Comparison of ENCODE assay signal across 8 mouse cellular contexts in the genomic region with DNA sequence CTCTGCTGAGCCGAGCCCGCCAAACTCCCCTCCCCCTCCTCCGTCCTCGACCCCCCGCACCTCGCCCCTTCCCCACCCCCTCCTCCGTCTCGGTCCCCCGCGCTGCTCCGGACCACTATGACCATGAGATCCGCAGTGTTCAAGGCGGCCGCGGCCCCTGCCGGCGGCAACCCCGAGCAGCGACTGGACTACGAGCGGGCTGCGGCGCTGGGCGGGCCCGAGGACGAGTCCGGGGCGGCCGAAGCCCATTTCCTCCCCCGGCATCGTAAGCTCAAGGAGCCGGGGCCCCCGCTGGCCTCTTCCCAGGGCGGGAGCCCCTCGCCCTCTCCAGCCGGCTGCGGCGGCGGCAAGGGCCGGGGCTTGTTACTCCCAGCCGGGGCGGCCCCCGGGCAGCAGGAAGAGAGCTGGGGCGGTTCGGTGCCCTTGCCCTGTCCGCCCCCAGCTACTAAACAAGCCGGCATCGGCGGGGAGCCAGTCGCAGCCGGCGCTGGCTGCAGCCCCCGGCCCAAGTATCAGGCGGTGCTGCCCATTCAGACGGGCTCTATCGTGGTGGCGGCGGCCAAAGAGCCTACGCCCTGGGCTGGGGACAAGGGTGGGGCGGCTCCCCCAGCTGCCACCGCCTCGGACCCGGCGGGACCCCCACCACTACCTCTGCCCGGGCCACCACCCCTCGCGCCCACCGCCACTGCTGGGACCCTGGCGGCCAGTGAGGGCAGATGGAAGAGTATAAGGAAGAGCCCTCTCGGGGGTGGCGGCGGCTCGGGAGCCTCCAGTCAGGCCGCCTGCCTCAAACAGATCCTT. TPM values are rescaled to one million over a fixed set of nuclear protein-coding genes. Genes with fewer than 3 reads are reported as not detected.
A peak's percentile ranks its signal among the peaks of the same experiment; 100 is the strongest.
DNase-seq lines count a peak whose midpoint lies in the region; ATAC-seq and TF ChIP-seq lines count a peak whose summit lies in the region.

No protein-coding gene starts in this region.

- no peaks in the 10 kb centered on the region for H3K27me3 ChIP-seq in liver, embryonic 14.5 days (ENCODE audit: control insufficient read depth, insufficient read depth, low read length)
- H3K27me3 ChIP-seq in neural tube, embryonic 13.5 days, result no peaks in the 10 kb centered on the region

- H3K36me3 ChIP-seq in liver, embryonic 14.5 days (replicated peaks; ENCODE audit: control insufficient read depth, insufficient read depth, low read depth), result peaks cover 23% of the 10 kb centered on the region
- peaks cover 24% of the 10 kb centered on the region for H3K36me3 ChIP-seq in neural tube, embryonic 13.5 days

- peak; percentile 64 for ATAC-seq in liver, embryonic 14.5 days (ENCODE audit: insufficient read depth)
- ATAC-seq in neural tube, embryonic 13.5 days (ENCODE audit: low read depth), result peak; percentile 36

- TF ChIP-seq POLR2A in lung, adult 2 months (IDR thresholded peaks at IDR 0.05; ENCODE audit: borderline replicate concordance, extremely low read depth, low read depth, low read length), result no peak

- H3K27ac ChIP-seq in liver, embryonic 14.5 days, result peak overlapping the region; percentile 79
- peak overlapping the region; percentile 100 for H3K27ac ChIP-seq in neural tube, embryonic 13.5 days (replicated peaks)

- TF ChIP-seq EP300 in liver, embryonic 14.5 days (IDR thresholded peaks at IDR 0.05; ENCODE audit: low read depth), result no peak

- peak; percentile 62 for DNase-seq in lung, adult 2 months
- no peak for DNase-seq in lung, postnatal 25 days (ENCODE audit: low spot score)
- DNase-seq in cerebellum, adult 11-12 months, result peak; percentile 78
- DNase-seq in gastrocnemius, adult 18-20 months (ENCODE audit: low spot score), result peak; percentile 50
- peak; percentile 64 for DNase-seq in induced T-regulatory cell, adult 2 months (ENCODE audit: low read depth)
- no peak for DNase-seq in liver, embryonic 14.5 days (ENCODE audit: low read depth in 3 of 3, low spot score in 3 of 3)
- peak; percentile 77 for DNase-seq in thymus, postnatal 4 days

- H3K4me3 ChIP-seq in lung, adult 2 months (replicated peaks; ENCODE audit: extremely low read depth, low read depth, low read length), result peak overlapping the region; percentile 98
- H3K4me3 ChIP-seq in liver, embryonic 14.5 days (ENCODE audit: insufficient read depth in 1 of 2, low read depth in 2 of 2, low read length in 2 of 2), result peak overlapping the region; percentile 85 to 99
- H3K4me3 ChIP-seq in neural tube, embryonic 13.5 days, result peak overlapping the region; percentile 100

- no peak for TF ChIP-seq CTCF in lung, adult 2 months (IDR thresholded peaks at IDR 0.05; ENCODE audit: insufficient read depth, low read length)
- peak; percentile 40; the same call in 1 of the 2 replicates for TF ChIP-seq CTCF in liver, embryonic 14.5 days (IDR thresholded peaks at IDR 0.05; ENCODE audit: low read depth)

- peaks cover 17% of the 10 kb centered on the region for H3K4me1 ChIP-seq in lung, adult 2 months (ENCODE audit: control insufficient read depth, insufficient read depth, low read length)
- peaks cover 15 to 21% of the 10 kb centered on the region in 2 experiments for H3K4me1 ChIP-seq in liver, embryonic 14.5 days (replicated peaks; ENCODE audit: control insufficient read depth in 2 of 2, insufficient read depth in 2 of 2, low read length in 1 of 2)
- peaks cover 48% of the 10 kb centered on the region for H3K4me1 ChIP-seq in neural tube, embryonic 13.5 days (replicated peaks)

- no peaks in the 10 kb centered on the region for H3K9me3 ChIP-seq in liver, embryonic 14.5 days (ENCODE audit: control insufficient read depth, low read length)
- H3K9me3 ChIP-seq in neural tube, embryonic 13.5 days, result no peaks in the 10 kb centered on the region

- H3K9ac ChIP-seq in liver, embryonic 14.5 days (replicated peaks), result peak overlapping the region; percentile 98
- peak overlapping the region; percentile 100 for H3K9ac ChIP-seq in neural tube, embryonic 13.5 days

- peak overlapping the region; percentile 95 for H3K4me2 ChIP-seq in liver, embryonic 14.5 days (ENCODE audit: low read depth)
- H3K4me2 ChIP-seq in neural tube, embryonic 13.5 days, result peak overlapping the region; percentile 100

- WGBS in lung, adult 2 months, result under 1% methylated on average over 68 of the region's 74 CpGs
- under 1% methylated on average over 68 of the region's 74 CpGs for WGBS in liver, embryonic 14.5 days (ENCODE audit: insufficient replicate concordance)
- under 1% methylated on average over 71 of the region's 74 CpGs for WGBS in neural tube, embryonic 13.5 days

RNA-seq across cellular contexts. Expression of a gene that starts 0.6 kb away (rescaled TPM):
- 39.0 and 54.3 TPM in 2 replicates for polyA plus RNA-seq in lung, adult 2 months (2012; rRNA removed)
- total RNA-seq in gastrocnemius, adult 18-20 months (2021), result 10 to 100 TPM; 50.5 to 56.4 TPM
- 11.5 and 15.8 TPM in 2 replicates for polyA plus RNA-seq in liver, embryonic 14.5 days (2012; rRNA removed)
- 4.5 and 4.9 TPM in 2 replicates for polyA plus RNA-seq in liver, embryonic 14.5 days (2014; fragmentation: Nextera tagmentation; extraction: Ambion mirVana)
- 31.5 and 33.2 TPM in 2 replicates for polyA plus RNA-seq in neural tube, embryonic 13.5 days (2015; fragmentation: Nextera tagmentation; extraction: Ambion mirVana)

RNA-seq across cellular contexts. Expression of a gene that starts 8.8 kb away (rescaled TPM):
- polyA plus RNA-seq in lung, adult 2 months (2012; rRNA removed), result 33.6 and 37.9 TPM in 2 replicates
- total RNA-seq in gastrocnemius, adult 18-20 months (2021), result 10 to 100 TPM; 14.0 to 15.6 TPM
- 12.2 and 12.7 TPM in 2 replicates for polyA plus RNA-seq in liver, embryonic 14.5 days (2012; rRNA removed)
- polyA plus RNA-seq in liver, embryonic 14.5 days (2014; fragmentation: Nextera tagmentation; extraction: Ambion mirVana), result 11.5 and 13.0 TPM in 2 replicates
- 55.1 and 57.7 TPM in 2 replicates for polyA plus RNA-seq in neural tube, embryonic 13.5 days (2015; fragmentation: Nextera tagmentation; extraction: Ambion mirVana)

RNA-seq across cellular contexts. Expression of a gene that starts 20.8 kb away (rescaled TPM):
- 213 and 329 TPM in 2 replicates for polyA plus RNA-seq in lung, adult 2 months (2012; rRNA removed)
- total RNA-seq in gastrocnemius, adult 18-20 months (2021), result 100 to 1,000 TPM in 1 of 2 experiments, 10 to 100 TPM in 1; 74.0 to 126 TPM
- polyA plus RNA-seq in liver, embryonic 14.5 days (2012; rRNA removed), result 0.54 and 0.65 TPM in 2 replicates
- polyA plus RNA-seq in liver, embryonic 14.5 days (2014; fragmentation: Nextera tagmentation; extraction: Ambion mirVana), result 0.56 and 0.58 TPM in 2 replicates
- 3.4 and 3.6 TPM in 2 replicates for polyA plus RNA-seq in neural tube, embryonic 13.5 days (2015; fragmentation: Nextera tagmentation; extraction: Ambion mirVana)

RNA-seq across cellular contexts. Expression of a gene that starts 40.7 kb away (rescaled TPM):
- 3.4 and 18.4 TPM in 2 replicates for polyA plus RNA-seq in lung, adult 2 months (2012; rRNA removed)
- total RNA-seq in gastrocnemius, adult 18-20 months (2021), result under 1 TPM; 0.09 to 0.14 TPM
- 0.52 and 0.55 TPM in 2 replicates for polyA plus RNA-seq in liver, embryonic 14.5 days (2012; rRNA removed)
- polyA plus RNA-seq in liver, embryonic 14.5 days (2014; fragmentation: Nextera tagmentation; extraction: Ambion mirVana), result 0.05 and 0.06 TPM in 2 replicates
- polyA plus RNA-seq in neural tube, embryonic 13.5 days (2015; fragmentation: Nextera tagmentation; extraction: Ambion mirVana), result 5.6 and 6.7 TPM in 2 replicates

RNA-seq across cellular contexts. Expression of a gene that starts 55.5 kb away (rescaled TPM):
- polyA plus RNA-seq in lung, adult 2 months (2012; rRNA removed), result 142 and 159 TPM in 2 replicates
- 10 to 100 TPM; 78.3 to 85.2 TPM for total RNA-seq in gastrocnemius, adult 18-20 months (2021)
- 14.6 and 15.6 TPM in 2 replicates for polyA plus RNA-seq in liver, embryonic 14.5 days (2012; rRNA removed)
- polyA plus RNA-seq in liver, embryonic 14.5 days (2014; fragmentation: Nextera tagmentation; extraction: Ambion mirVana), result 8.3 and 10.0 TPM in 2 replicates
- polyA plus RNA-seq in neural tube, embryonic 13.5 days (2015; fragmentation: Nextera tagmentation; extraction: Ambion mirVana), result 89.5 and 94.4 TPM in 2 replicates

Comparison
In these comparisons a context has a peak if more than half of its experiments do, and no peak if none do; other contexts are left out.
1. DNase-seq: peak in lung, adult 2 months (single experiment), cerebellum, adult 11-12 months (single experiment), gastrocnemius, adult 18-20 months (single experiment), induced T-regulatory cell, adult 2 months (single experiment) and thymus, postnatal 4 days (single experiment); none in lung, postnatal 25 days (single experiment) and liver, embryonic 14.5 days (0 of 3).
2. RNA of a gene that starts 20.8 kb away (polyA plus RNA-seq): 213 to 329 TPM in lung, adult 2 months; 3.4 to 3.6 TPM in neural tube, embryonic 13.5 days and 0.54 to 0.65 TPM in liver, embryonic 14.5 days; every median in the first group is over 10 times any median in the second.
3. Peak in every context shown above with its lines, with median percentiles within 50 percentile points of each other: H3K4me3 ChIP-seq.